In genomic region chr5:32349718-32350117, GRCm38 (mm10) we compare ENCODE assay signal across 13 mouse cellular contexts.
DNase-seq lines count a peak whose midpoint lies in the region; ATAC-seq and TF ChIP-seq lines count a peak whose summit lies in the region.
"Had no signal": no experiment of that assay in that cellular context is flagged by ENCODE, and none has a peak within 500 bp of the region (broad histone marks: within the 10 kb centered on the region; RNA-seq: fewer than 3 reads in every experiment).

No protein-coding gene starts in this region.

- no peak overlapping the region for H3K4me3 ChIP-seq in heart, embryonic 12.5 days
- no peak overlapping the region for H3K4me3 ChIP-seq in kidney, postnatal 0 days (replicated peaks; ENCODE audit: low read depth, low read length)
- H3K4me3 ChIP-seq in olfactory bulb, adult 2 months (ENCODE audit: insufficient read depth, low read depth, low read length) = no peak overlapping the region
- H3K4me3 ChIP-seq in forebrain, embryonic 14.5 days (ENCODE audit: low read depth, low read length) = no peak overlapping the region
- H3K4me3 ChIP-seq: embryonic facial prominence, embryonic 10.5 days had no signal

- peak overlapping the region; percentile 84 for H3K27ac ChIP-seq in heart, embryonic 12.5 days (ENCODE audit: poor library complexity, severe bottlenecking)
- peak overlapping the region; percentile 3; the same call in 1 of the 2 replicates for H3K27ac ChIP-seq in kidney, postnatal 0 days
- peak overlapping the region; percentile 56; the same call in 1 of the 2 replicates for H3K27ac ChIP-seq in olfactory bulb, adult 2 months (ENCODE audit: insufficient read depth, low read depth, low read length)
- no peak overlapping the region for H3K27ac ChIP-seq in forebrain, embryonic 14.5 days (ENCODE audit: low read depth, low read length)
- H3K27ac ChIP-seq: embryonic facial prominence, embryonic 10.5 days had no signal

- no peak for ATAC-seq in heart, embryonic 12.5 days (ENCODE audit: insufficient number of reproducible peaks, low FRiP score)
- no peak for ATAC-seq in kidney, postnatal 0 days (replicated peaks; ENCODE audit: low FRiP score, low read depth)
- no peak for ATAC-seq in forebrain, embryonic 14.5 days

- peak overlapping the region; percentile 52; the same call in 1 of the 2 replicates for H3K9ac ChIP-seq in heart, embryonic 12.5 days
- no peak overlapping the region for H3K9ac ChIP-seq in kidney, postnatal 0 days (ENCODE audit: low read depth, low read length)
- no peak overlapping the region for H3K9ac ChIP-seq in forebrain, embryonic 14.5 days (ENCODE audit: low read length)

- TF ChIP-seq CTCF in kidney, postnatal 0 days (IDR thresholded peaks at IDR 0.05; ENCODE audit: low read depth) = no peak
- TF ChIP-seq CTCF in olfactory bulb, adult 2 months (IDR thresholded peaks at IDR 0.05; ENCODE audit: insufficient read depth, low read depth, low read length) = no peak

- no peaks in the 10 kb centered on the region for H3K9me3 ChIP-seq in heart, embryonic 12.5 days (replicated peaks)
- H3K9me3 ChIP-seq in kidney, postnatal 0 days (replicated peaks; ENCODE audit: low read length) = no peaks in the 10 kb centered on the region
- H3K9me3 ChIP-seq in forebrain, embryonic 14.5 days (replicated peaks; ENCODE audit: control insufficient read depth, low read length) = no peaks in the 10 kb centered on the region
- H3K9me3 ChIP-seq: embryonic facial prominence, embryonic 10.5 days had no signal

- 26% methylated on average over 3 of the region's 3 CpGs for WGBS in heart, embryonic 12.5 days
- whole genome bisulfite sequencing in kidney, postnatal 0 days = 41% methylated on average over 3 of the region's 3 CpGs
- 65% methylated on average over 3 of the region's 3 CpGs for WGBS in olfactory bulb, adult 2 months
- WGBS in forebrain, embryonic 14.5 days = 78% methylated on average over 3 of the region's 3 CpGs

- H3K4me1 ChIP-seq in heart, embryonic 12.5 days (replicated peaks) = peaks cover 47% of the 10 kb centered on the region
- H3K4me1 ChIP-seq in kidney, postnatal 0 days (replicated peaks; ENCODE audit: insufficient read depth, low read length) = 0 out of 2 replicates have a peak, but pooled peaks cover 10% of the 10 kb centered on the region
- peaks cover 25% of the 10 kb centered on the region for H3K4me1 ChIP-seq in olfactory bulb, adult 2 months (ENCODE audit: control insufficient read depth, insufficient read depth, low read length)
- no peaks in the 10 kb centered on the region for H3K4me1 ChIP-seq in forebrain, embryonic 14.5 days (ENCODE audit: control insufficient read depth, insufficient read depth, low read length)

- H3K27me3 ChIP-seq in heart, embryonic 12.5 days (replicated peaks) = no peaks in the 10 kb centered on the region
- H3K27me3 ChIP-seq in kidney, postnatal 0 days (ENCODE audit: insufficient read depth, low read length) = no peaks in the 10 kb centered on the region
- no peaks in the 10 kb centered on the region for H3K27me3 ChIP-seq in forebrain, embryonic 14.5 days (replicated peaks; ENCODE audit: control insufficient read depth, insufficient read depth, low read length)

- H3K36me3 ChIP-seq in heart, embryonic 12.5 days = no peaks in the 10 kb centered on the region
- H3K36me3 ChIP-seq in kidney, postnatal 0 days (ENCODE audit: insufficient read depth, low read length) = no peaks in the 10 kb centered on the region
- no peaks in the 10 kb centered on the region for H3K36me3 ChIP-seq in forebrain, embryonic 14.5 days (ENCODE audit: control insufficient read depth, insufficient read depth, low read length)
- H3K36me3 ChIP-seq: embryonic facial prominence, embryonic 10.5 days had no signal

- DNase-seq in gastrocnemius, postnatal 25 days = peak; percentile 29
- DNase-seq in gastrocnemius, postnatal 4 days (ENCODE audit: low spot score in 2 of 2) = no peak
- DNase-seq in kidney, postnatal 0 days (ENCODE audit: low spot score) = peak; percentile 79
- DNase-seq in forebrain, embryonic 14.5 days (ENCODE audit: low spot score) = no peak
- no peak for DNase-seq in layer of hippocampus, postnatal 25 days (ENCODE audit: extremely low spot score in 1 of 2, low spot score in 1 of 2)
- DNase-seq in embryo, embryonic 10.5 days (ENCODE audit: low spot score) = no peak
- DNase-seq: cerebellum, adult 11-12 months; liver; spleen, adult 18-20 months; thymus, postnatal 4 days had no signal

- no peak for TF ChIP-seq POLR2A in olfactory bulb, adult 2 months (IDR thresholded peaks at IDR 0.05; ENCODE audit: insufficient read depth, low read depth, low read length)

- H3K4me2 ChIP-seq in heart, embryonic 12.5 days = 0 out of 2 replicates have a peak overlapping the region, but pooled peaks have one; percentile 29
- H3K4me2 ChIP-seq in kidney, postnatal 0 days (ENCODE audit: low read length) = no peak overlapping the region
- no peak overlapping the region for H3K4me2 ChIP-seq in forebrain, embryonic 14.5 days (ENCODE audit: low read length)

Comparison
In these comparisons a context has a peak if more than half of its experiments do, and no peak if none do; other contexts are left out.
1. DNase-seq: peak in gastrocnemius, postnatal 25 days (single experiment) and kidney, postnatal 0 days (single experiment); none in gastrocnemius, postnatal 4 days (0 of 2), forebrain, embryonic 14.5 days (single experiment), layer of hippocampus, postnatal 25 days (0 of 2) and embryo, embryonic 10.5 days (single experiment).